Mouse (Mus musculus) stomach, postnatal 0 days (tissue): ENCODE measurements at regions not wholly inside any gene's neighbourhood (a gene's known extent, or its start where the extent isn't known, plus 50 kb on each side); places are given as distances from the start of the nearest gene placed in this dataset.

Experiments
- CTCF ChIP-seq: IDR thresholded peaks from 2 replicates; pipeline ENCODE4 v1.5.1; 2016; ENCODE audit warnings: antibody characterized with exemption, low read depth, mild to moderate bottlenecking, moderate library complexity
- EP300 ChIP-seq: optimal IDR thresholded peaks from 2 replicates; pipeline ENCODE3; 2016; ENCODE audit warnings: antibody characterized with exemption

DNA sequence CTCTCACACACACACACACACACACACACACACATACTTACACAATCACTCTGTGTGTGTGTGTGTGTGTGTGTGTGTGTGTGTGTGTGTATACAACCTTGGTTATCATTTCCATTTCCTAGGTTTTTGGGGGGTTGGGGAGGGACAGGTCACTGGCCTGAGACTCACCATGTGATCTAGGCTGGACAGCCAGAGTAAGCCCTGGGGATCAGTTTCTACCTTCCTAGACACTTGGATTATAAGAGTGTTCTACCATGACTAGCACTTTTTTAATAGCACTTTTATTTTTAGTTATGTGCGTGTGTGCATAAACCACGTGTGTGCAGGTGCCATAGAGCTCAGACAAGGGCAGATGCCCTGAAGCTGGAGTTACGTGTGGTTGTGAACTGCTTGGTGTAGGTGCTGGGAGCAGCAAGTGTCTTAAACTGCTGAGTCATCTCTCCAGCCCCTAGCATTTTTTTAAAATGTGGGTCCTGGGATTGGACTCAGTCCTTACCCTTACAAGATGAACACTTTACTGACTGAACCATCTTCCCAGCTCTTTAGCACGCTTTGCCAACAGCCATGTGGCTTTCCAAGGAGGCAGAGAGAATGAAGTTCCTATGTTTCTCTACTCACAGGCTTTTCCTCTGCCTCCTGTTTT, 105.1 kb upstream of the Syt13 start:
- TF ChIP-seq EP300: no peak
- TF ChIP-seq CTCF: no peak
